Mouse (Mus musculus): Measurements from ENCODE around the gene Gm8914. TPM values are rescaled to one million over a fixed set of nuclear protein-coding genes. Genes with fewer than 3 reads are reported as not detected.
"Not testable (repeated sequence)": the region's sequence is repeated elsewhere in the genome, so short reads cannot be mapped to it uniquely, and the experiment has no call there.

Gm8914 gene
- total RNA-seq (2021) = not detected
- long read RNA-seq, experiment 1 = 0 reads
- long read RNA-seq, experiment 2 = 0 reads

- not testable (repeated sequence) for DNase-seq
These were observed at the start of gene Gm8914 for GRCm38 (mm10) chrX:91479826-91480225. Gm8914 (plus strand) TSS chrX:91480126.

Other genes with a start within 250 kb of the Gm8914 start
- not detected for gene Mageb2, start 148.4 kb upstream of the Gm8914 start, total RNA-seq (2021)
- gene Gm5072, start 87.6 kb upstream of the Gm8914 start, total RNA-seq (2021) = not detected
- gene 1700084M14Rik, start 95.8 kb downstream of the Gm8914 start, total RNA-seq (2021) = not detected
- gene Gm14781, start 152.1 kb downstream of the Gm8914 start, total RNA-seq (2021) = not detected